Mouse (Mus musculus) kidney, adult 2 months (tissue): ENCODE measurements around the gene Clmp.

Experiments used
- CTCF ChIP-seq: fragments of 200-500 bp; conservative IDR thresholded peaks from 2 replicates; pipeline ENCODE4 v1.5.1; 2011; ENCODE audit warnings: low read depth, mild to moderate bottlenecking, control low read depth, low read length, moderate library complexity, mixed read lengths; ENCODE audit not compliant: insufficient read depth, insufficient read length
- POLR2A ChIP-seq: fragments of 200-500 bp; IDR thresholded peaks from one replicate; pipeline ENCODE4 v1.6.1; 2011; ENCODE audit warnings: low read depth, low read length, control low read depth

DNA sequence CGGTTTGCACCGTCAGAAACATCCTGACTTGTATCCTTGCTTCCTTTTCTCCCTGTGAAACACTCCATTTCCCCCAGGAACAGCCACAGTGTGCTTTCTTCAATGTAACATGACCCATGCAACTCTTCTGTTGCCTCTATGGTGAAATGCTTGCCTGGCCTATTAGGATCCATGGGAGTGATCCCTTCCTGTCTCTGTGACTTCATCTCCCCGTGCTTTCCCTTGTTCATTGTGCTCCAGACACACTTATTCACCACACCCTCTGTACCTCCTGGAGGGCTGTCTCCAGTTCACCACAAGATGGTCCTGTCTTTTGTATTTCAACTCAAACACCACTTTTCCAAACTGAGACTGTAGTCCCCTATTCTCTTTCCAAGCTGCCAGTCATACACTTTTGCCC is 94.3 kb downstream of the Clmp start:
- TF ChIP-seq POLR2A (no peak), CTCF (no peak)
